Mouse (Mus musculus) olfactory bulb, adult 2 months (tissue): Measurements from ENCODE around the gene Nme3.

Source experiments
- CTCF ChIP-seq: fragments of 200-500 bp; IDR thresholded peaks from 2 replicates; pipeline ENCODE4 v1.5.1; 2012; ENCODE audit warnings: low read depth, mild to moderate bottlenecking, low read length, moderate library complexity; ENCODE audit not compliant: insufficient read depth
- POLR2A ChIP-seq: fragments of 200-500 bp; IDR thresholded peaks from 2 replicates; pipeline ENCODE4 v1.6.1; 2012; ENCODE audit warnings: mild to moderate bottlenecking, low read depth, low read length, moderate library complexity; ENCODE audit not compliant: insufficient read depth

- TF ChIP-seq CTCF (no peak), POLR2A (no peak)
These were observed 45.5 kb upstream of the Nme3 start for GRCm38 (mm10) chr17:24850773-24851127.
